Comparison of ENCODE assay signal across 7 mouse cellular contexts in genomic region chr7:144940585-144940984, GRCm38 (mm10). TPM values are rescaled to one million over a fixed set of nuclear protein-coding genes. Genes with fewer than 3 reads are reported as not detected.
DNase-seq lines count a peak whose midpoint lies in the region; ATAC-seq lines count a peak whose summit lies in the region.

No protein-coding gene starts in this region.

- H3K9me3 ChIP-seq in lung, embryonic 16.5 days (ENCODE audit: control insufficient read depth, low read length): no peaks in the 10 kb centered on the region
- no peaks in the 10 kb centered on the region for H3K9me3 ChIP-seq in forebrain, embryonic 11.5 days (ENCODE audit: control insufficient read depth, low read length)
- H3K9me3 ChIP-seq in liver, embryonic 12.5 days (replicated peaks): no peaks in the 10 kb centered on the region

- peak overlapping the region; percentile 99 for H3K27ac ChIP-seq in lung, embryonic 16.5 days (ENCODE audit: low read length)
- peak overlapping the region; percentile 98 for H3K27ac ChIP-seq in forebrain, embryonic 11.5 days (ENCODE audit: low read depth, low read length)
- H3K27ac ChIP-seq in liver, embryonic 12.5 days: peak overlapping the region; percentile 77

- peaks cover 6% of the 10 kb centered on the region for H3K36me3 ChIP-seq in lung, embryonic 16.5 days (ENCODE audit: control insufficient read depth, insufficient read depth, low read length)
- H3K36me3 ChIP-seq in forebrain, embryonic 11.5 days (ENCODE audit: control insufficient read depth, insufficient read depth, low read length): peaks cover 10% of the 10 kb centered on the region; the same call in 1 of the 2 replicates
- peaks cover 17% of the 10 kb centered on the region for H3K36me3 ChIP-seq in liver, embryonic 12.5 days

- H3K4me2 ChIP-seq in lung, embryonic 16.5 days (ENCODE audit: low read depth, low read length): peak overlapping the region; percentile 93
- peak overlapping the region; percentile 61 for H3K4me2 ChIP-seq in forebrain, embryonic 11.5 days (ENCODE audit: low read depth, low read length, severe bottlenecking)
- H3K4me2 ChIP-seq in liver, embryonic 12.5 days: peak overlapping the region; percentile 61

- peaks cover 5% of the 10 kb centered on the region for H3K27me3 ChIP-seq in lung, embryonic 16.5 days (ENCODE audit: control insufficient read depth, insufficient read depth, low read depth, low read length)
- H3K27me3 ChIP-seq in forebrain, embryonic 11.5 days (ENCODE audit: control insufficient read depth, insufficient read depth, low read length): no peaks in the 10 kb centered on the region
- H3K27me3 ChIP-seq in liver, embryonic 12.5 days (replicated peaks): peaks cover 97% of the 10 kb centered on the region

- ATAC-seq in lung, embryonic 16.5 days (ENCODE audit: low read depth): no peak
- ATAC-seq in forebrain, embryonic 11.5 days (replicated peaks; ENCODE audit: low FRiP score): no peak
- ATAC-seq in liver, embryonic 12.5 days: no peak

- under 1% methylated on average over 11 of the region's 11 CpGs for WGBS in lung, embryonic 16.5 days
- under 1% methylated on average over 11 of the region's 11 CpGs for WGBS in forebrain, embryonic 11.5 days
- under 1% methylated on average over 11 of the region's 11 CpGs for WGBS in liver, embryonic 12.5 days (ENCODE audit: insufficient replicate concordance)

- H3K4me1 ChIP-seq in lung, embryonic 16.5 days (replicated peaks; ENCODE audit: control insufficient read depth, insufficient read depth, low read length): peaks cover 21% of the 10 kb centered on the region
- H3K4me1 ChIP-seq in forebrain, embryonic 11.5 days (replicated peaks; ENCODE audit: control insufficient read depth, insufficient read depth, low read length): peaks cover 23% of the 10 kb centered on the region
- peaks cover 29% of the 10 kb centered on the region for H3K4me1 ChIP-seq in liver, embryonic 12.5 days

- DNase-seq in lung, postnatal 4 days: no peak
- no peak for DNase-seq in forebrain, embryonic 11.5 days (ENCODE audit: low spot score)
- peak; percentile 31 for DNase-seq in yolk sac, embryonic 10.5 days (ENCODE audit: low spot score)
- no peak for DNase-seq in thymus, postnatal 36 days
- DNase-seq in adipocyte (ENCODE audit: low spot score): no peak

- peak overlapping the region; percentile 79 for H3K9ac ChIP-seq in lung, embryonic 16.5 days (ENCODE audit: low read length)
- H3K9ac ChIP-seq in forebrain, embryonic 11.5 days (ENCODE audit: low read length): peak overlapping the region; percentile 79
- H3K9ac ChIP-seq in liver, embryonic 12.5 days: no peak overlapping the region; the same call in 1 of the 2 replicates

- peak overlapping the region; percentile 78 for H3K4me3 ChIP-seq in lung, embryonic 16.5 days (ENCODE audit: low read length)
- H3K4me3 ChIP-seq in forebrain, embryonic 11.5 days (ENCODE audit: low read depth, low read length): peak overlapping the region; percentile 80
- peak overlapping the region; percentile 57 for H3K4me3 ChIP-seq in liver, embryonic 12.5 days

RNA-seq across cellular contexts. Expression of gene Ccnd1, which starts 0.9 kb away (rescaled TPM):
- 92.5 and 122 TPM in 2 replicates for polyA plus RNA-seq in lung, embryonic 16.5 days (2015; fragmentation: Nextera tagmentation; extraction: Ambion mirVana)
- 238 and 268 TPM in 2 replicates for polyA plus RNA-seq in forebrain, embryonic 11.5 days (2014; fragmentation: Nextera tagmentation; extraction: Ambion mirVana)
- polyA plus RNA-seq in liver, embryonic 12.5 days (2016; fragmentation: Nextera tagmentation; extraction: Ambion mirVana): 46.0 and 47.1 TPM in 2 replicates

RNA-seq across cellular contexts. Expression of gene LTO1, which starts 25.7 kb away (rescaled TPM):
- polyA plus RNA-seq in lung, embryonic 16.5 days (2015; fragmentation: Nextera tagmentation; extraction: Ambion mirVana): 28.2 and 29.1 TPM in 2 replicates
- 29.2 and 31.1 TPM in 2 replicates for polyA plus RNA-seq in forebrain, embryonic 11.5 days (2014; fragmentation: Nextera tagmentation; extraction: Ambion mirVana)
- polyA plus RNA-seq in liver, embryonic 12.5 days (2016; fragmentation: Nextera tagmentation; extraction: Ambion mirVana): 11.6 and 12.8 TPM in 2 replicates

RNA-seq across cellular contexts. Expression of gene Fgf15, which starts 44.3 kb away (rescaled TPM):
- polyA plus RNA-seq in lung, embryonic 16.5 days (2015; fragmentation: Nextera tagmentation; extraction: Ambion mirVana): not detected in 2 replicates
- 92.1 and 92.3 TPM in 2 replicates for polyA plus RNA-seq in forebrain, embryonic 11.5 days (2014; fragmentation: Nextera tagmentation; extraction: Ambion mirVana)
- polyA plus RNA-seq in liver, embryonic 12.5 days (2016; fragmentation: Nextera tagmentation; extraction: Ambion mirVana): not detected in 2 replicates

Comparison
In these comparisons a context has a peak if more than half of its experiments do, and no peak if none do; other contexts are left out.
1. RNA of gene Fgf15, which starts 44.3 kb away (polyA plus RNA-seq): 92.1 to 92.3 TPM in forebrain, embryonic 11.5 days; not detected in liver, embryonic 12.5 days and not detected in lung, embryonic 16.5 days; every median in the first group is over 10 times any median in the second.
2. Peak in every context shown above with its lines, with median percentiles within 50 percentile points of each other: H3K27ac ChIP-seq, H3K4me2 ChIP-seq and H3K4me3 ChIP-seq.